Mouse (Mus musculus) cerebellum, adult 11 months (tissue): ENCODE results near the gene Taldo1.
A peak's percentile ranks its signal among the peaks of the same experiment; 100 is the strongest.

Experiments used
- DNase-seq: peaks from one replicate; pipeline ENCODE4 v3.0.0; 2022

The Taldo1 gene

GRCm38 (mm10) chr7:141426948-141427730 lies 35.1 kb downstream of the Taldo1 start:
- DNase-seq = no peak

- peak; percentile 43 for DNase-seq
Measured at GRCm38 (mm10) chr7:141428701-141429100, 36.7 kb downstream of the Taldo1 start.

GRCm38 (mm10) chr7:141429310-141429709 lies 37.3 kb downstream of the Taldo1 start, which contains the start of gene Cend1:
TSS of gene Cend1 (minus strand) at chr7:141429491.
- peak; percentile 89 for DNase-seq

DNA sequence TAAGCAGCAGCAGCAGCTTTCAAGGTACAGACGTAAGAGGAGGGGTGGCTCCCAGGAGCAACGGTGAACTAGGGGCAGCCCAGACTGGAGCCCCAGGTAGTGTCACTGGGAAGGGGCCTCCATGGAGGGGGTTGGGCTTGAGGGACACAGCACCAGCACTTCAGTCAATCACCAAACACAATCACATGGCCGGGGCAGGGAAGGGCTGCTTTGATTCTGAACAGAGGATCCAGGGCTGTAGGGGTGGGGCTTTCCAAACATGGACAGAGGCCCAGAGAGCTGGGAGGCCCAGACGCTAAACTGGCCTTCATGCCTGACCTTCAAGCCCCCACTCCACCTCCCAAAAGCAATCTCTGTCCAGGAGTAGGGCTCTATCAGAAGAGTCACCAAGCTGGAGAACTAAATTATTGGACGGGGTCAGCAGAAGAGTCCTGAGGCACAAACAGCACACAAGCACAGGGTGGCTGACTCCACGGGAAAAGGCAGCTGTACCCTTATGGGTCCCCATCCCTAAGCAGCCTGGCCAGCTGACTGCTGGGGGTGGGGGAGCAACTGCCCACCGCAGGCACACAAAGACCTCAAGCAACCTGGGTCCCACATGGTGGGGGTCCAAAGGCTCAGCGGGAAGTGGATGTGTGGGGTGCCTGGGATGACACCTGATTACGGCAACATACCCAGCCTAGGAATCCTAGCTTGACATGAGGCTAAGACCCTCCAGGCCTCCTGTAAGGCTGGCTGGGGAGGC lies 38.0 kb downstream of the Taldo1 start:
- DNase-seq = peak; percentile 49

GRCm38 (mm10) chr7:141430585-141431240 lies 38.7 kb downstream of the Taldo1 start:
- peak; percentile 45 for DNase-seq

GRCm38 (mm10) chr7:141431434-141432185 lies 39.6 kb downstream of the Taldo1 start:
- peak; percentile 53 for DNase-seq

DNA sequence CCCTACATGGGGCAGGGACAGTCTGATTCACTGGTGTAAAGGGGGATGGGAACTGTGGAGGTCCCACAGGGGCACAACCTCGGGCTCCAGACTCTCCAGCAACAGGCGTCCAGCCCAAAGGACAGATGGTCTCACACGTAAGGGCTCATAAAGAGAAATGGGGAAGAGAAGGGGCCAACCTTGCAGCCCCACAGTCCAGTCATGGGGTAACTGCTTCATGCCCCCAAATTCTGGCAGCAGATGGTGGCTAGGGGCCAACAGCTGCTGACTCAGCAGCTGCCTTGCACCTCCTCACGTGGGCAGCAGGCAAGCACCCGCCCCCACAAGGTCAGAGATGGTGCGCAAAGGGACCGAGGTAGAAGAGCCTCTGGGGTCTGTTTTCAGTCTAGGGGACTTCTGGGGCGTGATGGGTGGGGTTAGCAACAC lies 40.2 kb downstream of the Taldo1 start:
- DNase-seq = peak; percentile 70

DNA sequence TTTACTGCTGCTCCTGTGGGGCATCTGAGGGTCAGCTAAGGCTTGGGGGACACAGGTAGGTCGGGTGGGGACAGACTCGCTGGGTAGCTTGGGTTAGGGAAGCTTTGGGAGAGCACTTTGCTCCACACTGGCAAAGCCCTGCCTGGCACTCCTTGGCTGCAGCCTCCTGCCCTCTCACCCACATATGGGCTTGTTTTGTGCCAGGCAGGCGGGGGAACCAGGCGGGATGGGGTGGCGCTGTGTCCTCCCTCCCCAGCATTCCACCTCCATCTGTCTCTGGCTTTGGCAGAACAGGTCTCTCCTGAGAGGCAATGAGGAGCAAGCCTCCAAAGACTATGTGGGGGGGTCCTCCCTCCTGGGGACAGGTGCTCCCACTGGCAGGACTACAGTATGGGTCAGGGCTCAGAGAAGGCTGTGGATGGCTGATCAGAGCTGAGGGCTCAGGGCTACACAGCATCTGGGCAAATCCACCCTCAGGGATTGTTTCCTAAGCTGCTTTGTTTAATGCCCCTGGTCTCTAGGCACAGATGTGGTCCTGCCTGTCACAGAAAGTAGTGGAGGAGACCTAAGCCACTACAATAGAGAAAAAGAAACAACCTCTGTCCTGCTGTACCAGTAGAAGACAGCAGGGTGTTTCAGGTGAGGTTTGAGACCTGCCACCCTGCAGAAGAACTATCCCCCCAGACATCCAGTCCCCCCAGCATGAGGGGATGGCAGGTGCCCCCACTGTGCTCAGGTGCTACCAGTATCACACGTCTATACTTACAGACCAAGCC lies 40.9 kb downstream of the Taldo1 start:
- peak; percentile 93 for DNase-seq

DNA sequence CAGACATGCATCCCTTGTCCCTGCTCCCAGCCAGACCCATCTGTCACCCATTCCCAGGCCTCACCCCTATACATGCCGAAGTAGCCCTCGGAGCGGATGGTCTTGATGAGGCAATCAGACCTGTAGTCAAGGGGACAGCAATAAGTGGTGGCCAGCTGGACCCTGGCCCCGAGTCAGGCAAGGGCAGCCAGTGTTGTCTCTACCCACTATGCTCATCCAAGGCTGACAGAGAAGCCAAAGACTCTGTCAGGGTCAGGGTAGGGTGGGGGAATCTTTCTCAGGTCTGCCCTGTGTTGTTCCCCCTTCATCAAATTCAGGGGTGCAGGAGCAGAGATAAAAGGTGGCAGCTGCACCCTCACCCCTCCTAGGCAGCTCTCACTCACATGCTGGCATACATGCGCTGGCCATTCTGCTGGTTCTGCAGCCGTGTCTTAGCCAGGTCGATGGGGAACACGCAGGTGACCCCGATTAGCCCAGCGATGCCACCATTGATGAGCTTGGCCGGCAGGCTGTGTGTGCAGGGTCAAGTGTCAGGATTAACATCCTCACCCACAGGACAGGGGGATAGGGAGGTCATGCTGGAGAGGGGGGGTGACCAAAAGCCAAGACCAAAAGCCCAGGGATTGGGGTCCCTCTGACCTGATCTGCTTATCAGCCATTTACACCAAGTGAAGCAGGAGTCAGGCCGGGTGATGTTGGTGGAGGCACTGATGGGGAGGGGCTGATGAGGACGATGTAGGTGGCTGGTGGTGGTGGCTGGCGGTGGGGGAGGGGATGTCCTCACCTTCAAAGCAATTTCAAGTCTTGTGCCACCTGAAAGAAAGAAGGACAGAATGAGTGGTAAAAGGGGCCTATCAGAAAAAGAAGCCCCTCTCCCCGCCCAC lies 41.8 kb downstream of the Taldo1 start:
- DNase-seq = peak; percentile 66

- peak; percentile 80 for DNase-seq
Measured at GRCm38 (mm10) chr7:141434464-141434863, 42.5 kb downstream of the Taldo1 start.

DNA sequence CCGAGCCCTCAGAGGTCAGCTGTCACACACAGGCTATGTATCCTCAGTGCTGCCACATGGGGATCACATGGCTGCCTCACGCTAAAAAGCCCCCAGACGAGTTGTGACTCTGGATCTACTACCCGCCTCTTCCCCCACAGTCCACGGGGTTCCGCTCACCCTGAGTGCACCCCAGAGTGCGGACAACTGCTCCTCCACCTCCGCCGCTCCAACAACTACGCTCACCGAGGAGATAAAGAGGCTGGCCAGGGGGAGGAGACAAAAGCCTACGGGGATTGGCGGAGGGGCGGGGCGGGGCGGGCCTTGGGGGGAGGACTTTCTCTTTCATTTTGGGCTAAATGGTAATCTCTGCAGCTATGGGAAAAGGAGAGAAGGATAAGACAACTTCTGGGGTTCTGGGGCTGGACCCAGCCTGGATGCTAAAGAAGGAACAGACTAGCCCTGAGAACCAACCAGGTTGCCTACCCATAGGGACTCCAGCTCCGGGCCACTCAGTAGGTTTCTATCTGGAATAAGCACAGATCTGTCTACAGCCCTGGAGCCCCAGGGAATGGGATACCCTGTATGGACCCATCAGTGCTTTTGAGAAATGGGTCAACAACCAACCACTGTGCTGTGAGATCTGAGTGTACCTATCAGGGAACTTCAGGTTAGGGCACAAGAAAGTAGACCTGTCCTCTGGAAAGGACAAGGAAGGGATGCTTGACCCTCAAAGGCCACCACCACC lies 43.3 kb downstream of the Taldo1 start:
- DNase-seq = peak; percentile 73

GRCm38 (mm10) chr7:141435856-141436522 lies 44.0 kb downstream of the Taldo1 start:
- peak; percentile 50 for DNase-seq

DNA sequence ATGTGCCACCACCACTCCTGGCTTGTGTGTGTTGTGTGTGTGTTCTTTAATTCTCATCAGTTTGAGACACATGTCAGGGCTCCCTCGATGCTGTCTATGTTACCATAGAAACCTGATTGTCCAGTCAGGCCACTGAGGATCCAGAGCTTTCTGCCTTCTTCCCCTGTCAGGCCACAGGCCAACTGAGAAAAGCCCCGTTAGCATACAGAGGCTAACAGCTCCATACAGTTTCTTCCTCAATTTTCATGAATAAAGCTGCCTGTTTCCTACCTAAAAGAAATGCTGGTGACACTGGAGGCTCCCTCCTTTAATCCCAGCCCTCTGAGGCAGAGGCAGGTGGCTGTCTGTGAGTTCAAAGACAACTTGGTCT lies 44.5 kb downstream of the Taldo1 start:
- DNase-seq = no peak

GRCm38 (mm10) chr7:141437178-141438120 lies 45.5 kb downstream of the Taldo1 start, which contains the start of gene Slc25a22:
TSS of gene Slc25a22 (minus strand) at chr7:141437892.
- peak; percentile 83 for DNase-seq

DNA sequence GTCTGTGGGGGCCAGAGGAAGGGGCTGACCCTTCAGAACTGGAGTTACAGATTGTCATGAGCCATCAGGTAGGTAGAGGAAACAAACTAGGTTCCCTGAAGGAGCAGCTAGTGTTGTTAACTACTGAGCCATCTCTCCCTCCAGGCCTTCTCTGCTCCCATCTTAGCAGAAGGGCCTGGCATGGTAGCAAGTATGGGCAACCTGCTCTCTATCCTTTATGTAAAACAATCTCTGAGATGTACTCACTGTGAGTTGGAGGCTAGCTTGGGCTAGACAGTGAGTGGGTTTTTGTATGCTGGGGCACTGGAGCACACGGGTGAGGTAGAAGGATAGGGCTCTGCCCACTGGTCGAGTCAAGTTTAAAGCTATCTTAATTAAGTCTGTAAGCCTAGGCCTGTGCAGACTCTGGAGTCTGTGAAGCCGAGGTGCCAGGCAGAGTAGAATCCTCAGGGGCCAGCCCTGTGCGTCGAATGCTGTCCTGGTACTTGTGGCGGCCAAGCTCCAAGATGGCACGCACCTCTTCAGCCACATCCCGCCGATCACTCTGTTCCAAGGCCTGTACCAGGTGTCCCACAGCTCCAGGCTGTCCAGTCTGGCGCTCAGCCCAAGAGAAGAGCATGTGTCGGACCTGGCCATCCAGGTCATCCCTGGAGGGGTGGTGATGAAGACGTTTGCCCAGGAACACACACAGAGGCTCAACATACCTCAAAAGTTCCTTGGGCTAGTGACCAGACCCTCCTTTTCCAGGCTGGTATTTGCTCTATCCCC lies 46.4 kb downstream of the Taldo1 start:
- peak; percentile 86 for DNase-seq

- peak; percentile 44 for DNase-seq
Measured at GRCm38 (mm10) chr7:141439140-141439679, 47.2 kb downstream of the Taldo1 start.

GRCm38 (mm10) chr7:141439811-141440210 lies 47.8 kb downstream of the Taldo1 start:
- DNase-seq = peak; percentile 41
